Comparison of ENCODE assay signal across 16 mouse cellular contexts in genomic region chr5:51040463-51040862, GRCm38 (mm10).
DNase-seq lines count a peak whose midpoint lies in the region; ATAC-seq and TF ChIP-seq lines count a peak whose summit lies in the region.
"Had no signal": no experiment of that assay in that cellular context is flagged by ENCODE, and none has a peak within 500 bp of the region (broad histone marks: within the 10 kb centered on the region; RNA-seq: fewer than 3 reads in every experiment).

No protein-coding gene starts in this region.

- H3K4me3 ChIP-seq in liver, postnatal 0 days (ENCODE audit: low read depth, low read length), result no peak overlapping the region
- H3K4me3 ChIP-seq in liver, embryonic 11.5 days (ENCODE audit: low read depth, low read length), result no peak overlapping the region
- H3K4me3 ChIP-seq: embryonic facial prominence, embryonic 13.5 days; midbrain, embryonic 13.5 days; neural tube, embryonic 13.5 days had no signal

- H3K9me3 ChIP-seq in liver, postnatal 0 days (ENCODE audit: low read length), result no peaks in the 10 kb centered on the region
- H3K9me3 ChIP-seq in liver, embryonic 11.5 days (ENCODE audit: control insufficient read depth, low read length), result no peaks in the 10 kb centered on the region; the same call in 1 of the 2 replicates
- H3K9me3 ChIP-seq: embryonic facial prominence, embryonic 13.5 days; midbrain, embryonic 13.5 days; neural tube, embryonic 13.5 days had no signal

- no peak for ATAC-seq in liver, postnatal 0 days
- ATAC-seq in liver, embryonic 11.5 days (replicated peaks; ENCODE audit: low FRiP score), result no peak
- ATAC-seq: forebrain, embryonic 14.5 days; midbrain, embryonic 13.5 days had no signal

- no peaks in the 10 kb centered on the region for H3K36me3 ChIP-seq in liver, postnatal 0 days (replicated peaks; ENCODE audit: insufficient read depth, low read length)
- no peaks in the 10 kb centered on the region for H3K36me3 ChIP-seq in liver, embryonic 11.5 days (ENCODE audit: control insufficient read depth, insufficient read depth, low read length)
- H3K36me3 ChIP-seq: embryonic facial prominence, embryonic 13.5 days; midbrain, embryonic 13.5 days; neural tube, embryonic 13.5 days had no signal

- H3K4me2 ChIP-seq in liver, postnatal 0 days (ENCODE audit: low read depth, low read length), result no peak overlapping the region
- no peak overlapping the region for H3K4me2 ChIP-seq in liver, embryonic 11.5 days
- H3K4me2 ChIP-seq: embryonic facial prominence, embryonic 13.5 days; heart, embryonic 11.5 days; midbrain, embryonic 13.5 days; neural tube, embryonic 13.5 days had no signal

- WGBS in liver, postnatal 0 days (ENCODE audit: insufficient replicate concordance), result 66% methylated on average over 6 of the region's 6 CpGs
- 74% methylated on average over 6 of the region's 6 CpGs for WGBS in liver, embryonic 11.5 days

- peak; percentile 16 for DNase-seq in liver, postnatal 0 days
- no peak for DNase-seq in liver, embryonic 11.5 days (ENCODE audit: low spot score)
- DNase-seq in kidney, adult 8-10 months, result peak; percentile 32 to 37
- DNase-seq in kidney, postnatal 14 days, result peak; percentile 57
- DNase-seq in adipocyte (ENCODE audit: low spot score), result no peak
- DNase-seq in cerebellum, postnatal 36 days, result no peak
- no peak for DNase-seq in lung, postnatal 14 days
- DNase-seq: B cell, adult 2 months; cerebellum, adult 9-10 months; thymus, postnatal 4 days had no signal

- 0 out of 2 replicates have a peak overlapping the region, but pooled peaks have one; percentile 30 for H3K9ac ChIP-seq in liver, postnatal 0 days (replicated peaks)
- H3K9ac ChIP-seq in liver, embryonic 11.5 days (ENCODE audit: low read depth, low read length), result no peak overlapping the region
- H3K9ac ChIP-seq: embryonic facial prominence, embryonic 13.5 days; liver, embryonic 14.5 days; midbrain, embryonic 13.5 days; neural tube, embryonic 13.5 days had no signal

- no peak for TF ChIP-seq EP300 in liver, postnatal 0 days (IDR thresholded peaks at IDR 0.05; ENCODE audit: low read depth)

- no peaks in the 10 kb centered on the region for H3K27me3 ChIP-seq in liver, postnatal 0 days (ENCODE audit: insufficient read depth, low read length)
- H3K27me3 ChIP-seq in liver, embryonic 11.5 days (replicated peaks; ENCODE audit: control insufficient read depth, insufficient read depth, low read length), result no peaks in the 10 kb centered on the region
- H3K27me3 ChIP-seq: embryonic facial prominence, embryonic 13.5 days; midbrain, embryonic 13.5 days; neural tube, embryonic 13.5 days had no signal

- no peaks in the 10 kb centered on the region for H3K4me1 ChIP-seq in liver, postnatal 0 days (ENCODE audit: insufficient read depth)
- H3K4me1 ChIP-seq in liver, embryonic 11.5 days (replicated peaks; ENCODE audit: control insufficient read depth, insufficient read depth, low read length), result no peaks in the 10 kb centered on the region
- H3K4me1 ChIP-seq: embryonic facial prominence, embryonic 13.5 days; midbrain, embryonic 13.5 days; neural tube, embryonic 13.5 days had no signal

- no peak for TF ChIP-seq CTCF in liver, postnatal 0 days (IDR thresholded peaks at IDR 0.05; ENCODE audit: low read depth)

- peak overlapping the region; percentile 74 for H3K27ac ChIP-seq in liver, postnatal 0 days (ENCODE audit: low read depth)
- no peak overlapping the region for H3K27ac ChIP-seq in liver, embryonic 11.5 days (ENCODE audit: low read depth, low read length)
- H3K27ac ChIP-seq: embryonic facial prominence, embryonic 13.5 days; liver, embryonic 14.5 days; midbrain, embryonic 13.5 days; neural tube, embryonic 13.5 days had no signal

Comparison
In these comparisons a context has a peak if more than half of its experiments do, and no peak if none do; other contexts are left out.
1. DNase-seq: peak in liver, postnatal 0 days (single experiment), kidney, adult 8-10 months (2 of 2) and kidney, postnatal 14 days (single experiment); none in liver, embryonic 11.5 days (single experiment), adipocyte (single experiment), cerebellum, postnatal 36 days (0 of 2) and lung, postnatal 14 days (single experiment).